Mouse (Mus musculus) gastrocnemius, postnatal 14 days (tissue): ENCODE results near the gene Pou2f2. TPM values are rescaled to one million over a fixed set of nuclear protein-coding genes. Genes with fewer than 3 reads are reported as not detected.

Source experiments
- DNase-seq: peaks from one replicate; pipeline ENCODE4 v3.0.0; 2021; ENCODE audit warnings: mixed read lengths
- intact Hi-C: fragments of 180-260 bp; cut with DNase I; formaldehyde crosslinking; loops from one replicate; pipeline ENCODE4 v1.15.1; 2025; ENCODE audit warnings: low total_unique reads
- total RNA-seq, 2 experiments: library from RNA; stranded (reverse); gene quantifications; 2 replicates each; pipeline ENCODE4 v1.2.3; 2021

The Pou2f2 gene
- total RNA-seq, 2 experiments from 2014 or later: 0.13 to 0.35 TPM

DNA sequence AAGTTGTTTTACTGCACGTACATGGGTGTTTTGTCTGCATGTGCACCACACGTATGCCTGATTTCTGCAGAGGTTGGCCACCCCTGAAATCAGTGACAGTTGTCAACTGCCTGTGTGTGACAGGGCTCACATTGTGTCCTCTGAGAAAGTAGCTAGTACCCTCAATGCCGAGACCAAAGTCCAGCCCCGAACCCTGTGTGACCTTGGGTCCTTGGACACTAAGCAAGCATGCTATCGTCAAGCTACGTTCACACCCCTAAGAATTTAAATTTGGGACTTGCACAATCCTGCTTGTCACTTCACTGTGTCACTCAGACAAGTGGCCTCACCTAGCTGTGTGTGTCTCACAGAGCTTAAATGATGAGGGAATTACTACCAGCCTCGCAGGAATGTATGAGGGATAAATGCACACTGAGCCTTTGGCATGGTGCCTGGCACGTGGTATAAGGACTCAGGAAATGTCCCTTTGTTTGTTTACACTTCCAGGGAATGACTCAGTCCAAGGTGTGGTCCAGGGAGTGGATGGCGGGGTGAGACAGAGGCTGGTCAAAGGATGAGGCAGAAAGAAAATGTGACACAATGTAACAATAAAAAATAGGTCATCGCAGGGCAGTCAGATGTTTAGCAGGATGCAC lies 18.0 kb upstream of the Pou2f2 start:
- intact Hi-C loops: no loop called here
- no peak for DNase-seq

- intact Hi-C loops: no loop called here
Measured at GRCm38 (mm10) chr7:25196107-25196506, 16.6 kb upstream of the Pou2f2 start.

DNA sequence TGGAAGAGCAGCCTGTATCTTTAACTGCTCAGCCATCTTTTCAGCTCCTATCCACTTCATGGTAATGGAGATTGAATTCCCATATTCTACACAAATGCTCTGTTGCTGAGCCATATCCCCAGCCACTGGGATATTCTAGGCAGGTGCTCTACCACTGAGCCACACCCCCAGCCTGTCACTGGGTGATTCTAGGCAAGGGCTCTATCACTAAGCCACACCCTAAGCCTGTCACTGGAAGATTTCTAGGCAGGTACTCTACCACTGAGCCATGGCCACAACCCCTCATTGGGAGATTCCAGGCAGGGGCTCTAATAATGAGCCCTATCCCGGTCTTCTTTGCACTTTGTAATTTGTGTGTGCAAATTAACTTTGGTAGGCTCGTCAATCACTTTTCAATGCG lies 15.6 kb upstream of the Pou2f2 start:
- no peak for DNase-seq
- intact Hi-C loops: no loop called here

More at GRCm38 (mm10) chr7:25196107-25196506, 16.6 kb upstream of the Pou2f2 start:
- no peak for DNase-seq

GRCm38 (mm10) chr7:25192110-25192509 lies 12.6 kb upstream of the Pou2f2 start:
- no peak for DNase-seq
- intact Hi-C loops: no loop called here

- DNase-seq: no peak
- intact Hi-C loops: no loop called here
Measured at GRCm38 (mm10) chr7:25190806-25191205, 11.3 kb upstream of the Pou2f2 start.

DNA sequence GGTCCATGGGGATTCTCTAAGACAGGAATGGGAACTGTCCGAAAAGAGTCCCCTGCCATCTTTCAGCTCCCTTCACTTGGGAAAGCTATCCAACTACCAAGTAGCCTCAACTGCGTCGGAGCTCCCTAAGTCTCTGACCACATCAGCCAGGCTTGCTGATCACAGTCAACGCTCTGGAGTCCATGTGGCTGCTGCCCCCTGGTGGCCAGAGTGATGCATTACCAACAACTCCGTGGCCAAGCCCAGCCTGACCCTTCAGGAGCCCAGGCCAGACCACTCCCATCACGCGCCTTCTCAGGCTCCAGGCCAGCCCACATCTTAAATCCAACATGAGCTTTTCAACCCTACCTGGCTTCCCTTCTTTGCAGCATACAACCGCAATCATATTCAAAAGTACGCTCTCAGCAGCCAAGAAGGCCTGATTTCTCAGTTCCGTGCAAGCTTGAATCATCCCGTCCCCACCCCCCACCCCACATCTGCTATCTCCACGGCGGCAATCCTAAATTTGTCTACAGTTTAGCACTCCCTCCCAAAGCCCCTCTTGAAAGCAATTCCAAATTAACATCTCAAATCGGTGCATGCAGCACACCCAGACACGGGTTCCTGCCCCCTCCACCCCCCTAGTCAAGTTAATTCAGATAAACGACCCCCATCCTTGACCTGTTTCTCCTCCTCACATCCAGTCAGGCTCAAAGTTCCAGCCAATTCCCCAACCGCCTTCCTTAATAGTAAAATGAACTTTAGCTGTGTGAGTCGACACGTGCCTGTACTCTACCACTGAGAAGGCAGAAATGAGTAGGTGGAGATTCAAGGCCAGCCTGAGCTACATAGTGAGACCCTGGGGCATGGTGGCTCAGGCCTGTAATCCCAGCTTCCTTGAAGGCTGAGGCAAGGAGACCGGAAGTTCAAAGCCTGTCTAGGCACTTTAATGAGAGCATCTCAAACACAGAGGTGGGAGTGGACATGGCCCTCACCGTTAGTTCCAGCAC lies 8.4 kb upstream of the Pou2f2 start:
- intact Hi-C loops: no loop called here
- peak; percentile 83 for DNase-seq

GRCm38 (mm10) chr7:25184091-25184490 lies 4.6 kb upstream of the Pou2f2 start:
- intact Hi-C loops: no loop called here
- DNase-seq: no peak

- intact Hi-C loops: loop anchor here (2.0 kb wide), 1 partner anchor 49 kb away; no protein-coding TSS in a partner anchor
- no peak for DNase-seq
Measured at GRCm38 (mm10) chr7:25181814-25182213, 2.3 kb upstream of the Pou2f2 start.

- DNase-seq: peak; percentile 44
- intact Hi-C loops: loop anchor here (2.0 kb wide), 1 partner anchor 49 kb away; no protein-coding TSS in a partner anchor
Measured at GRCm38 (mm10) chr7:25181331-25181790, 1.8 kb upstream of the Pou2f2 start.

DNA sequence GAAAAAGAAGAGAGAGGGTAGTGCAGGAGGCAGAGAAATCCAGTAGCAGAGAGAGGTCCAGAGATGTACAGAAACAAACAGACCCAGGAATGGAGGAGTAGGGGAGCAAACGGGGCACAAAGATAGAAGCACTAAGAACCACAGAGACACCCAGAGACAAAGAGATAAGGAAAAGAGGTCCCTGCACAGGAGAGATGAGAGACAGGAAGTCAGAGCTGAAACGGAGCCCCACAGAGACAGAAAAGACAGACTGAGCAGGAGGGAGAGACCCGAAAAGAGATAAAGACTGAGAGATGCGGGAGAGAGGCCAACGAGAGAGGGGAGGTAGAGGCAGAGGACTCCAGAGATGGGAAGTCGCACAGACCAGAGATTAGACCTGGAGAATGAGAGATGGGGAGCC lies 986 bp upstream of the Pou2f2 start:
- intact Hi-C loops: loop anchor here (2.0 kb wide), 1 partner anchor 48 kb away; no protein-coding TSS in a partner anchor
- no peak for DNase-seq

GRCm38 (mm10) chr7:25178787-25179605 lies 530 bp downstream of the Pou2f2 start:
- intact Hi-C loops: no loop called here
- DNase-seq: no peak

DNA sequence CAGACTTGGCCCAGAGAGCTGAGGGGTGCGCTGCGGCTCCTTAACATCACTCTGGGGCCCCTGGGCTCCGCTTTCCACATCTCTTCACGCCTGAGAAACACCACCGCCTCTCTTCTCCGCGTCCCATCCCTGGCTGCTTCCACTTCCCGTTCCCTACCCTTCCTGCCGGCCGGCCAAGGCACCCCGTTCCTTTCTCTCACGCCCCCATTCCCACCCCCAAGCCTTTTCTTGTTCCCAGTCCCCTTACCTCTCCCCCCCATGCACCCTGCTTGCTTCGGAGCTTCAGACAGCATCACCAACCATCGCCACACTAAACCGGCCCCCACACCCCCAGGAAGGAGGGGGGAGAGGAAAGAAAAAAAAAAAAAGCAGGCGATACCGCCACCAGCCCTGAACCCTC lies 1.2 kb downstream of the Pou2f2 start:
- no peak for DNase-seq
- intact Hi-C loops: no loop called here

DNA sequence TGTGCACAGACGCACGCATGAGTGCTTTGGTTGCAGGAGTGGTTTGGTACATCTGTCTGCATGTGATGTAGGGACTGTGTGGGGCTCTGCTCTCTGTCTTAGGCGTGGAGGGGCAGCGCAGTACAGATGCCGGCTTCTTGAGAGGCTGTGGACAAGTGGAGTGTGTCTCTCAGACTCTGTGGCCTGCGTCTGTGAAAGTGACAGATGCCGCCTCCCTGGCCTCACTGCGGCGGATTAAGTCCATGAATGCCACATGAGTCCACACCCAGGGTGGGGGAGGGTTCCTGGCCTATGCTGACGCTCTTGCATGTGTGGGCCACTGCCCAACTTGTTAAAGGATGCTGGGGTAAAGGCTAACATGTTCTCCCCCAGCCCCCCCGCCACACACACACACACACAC lies 5.2 kb downstream of the Pou2f2 start:
- no peak for DNase-seq
- intact Hi-C loops: no loop called here

GRCm38 (mm10) chr7:25172669-25173068 lies 6.9 kb downstream of the Pou2f2 start:
- intact Hi-C loops: no loop called here
- no peak for DNase-seq

DNA sequence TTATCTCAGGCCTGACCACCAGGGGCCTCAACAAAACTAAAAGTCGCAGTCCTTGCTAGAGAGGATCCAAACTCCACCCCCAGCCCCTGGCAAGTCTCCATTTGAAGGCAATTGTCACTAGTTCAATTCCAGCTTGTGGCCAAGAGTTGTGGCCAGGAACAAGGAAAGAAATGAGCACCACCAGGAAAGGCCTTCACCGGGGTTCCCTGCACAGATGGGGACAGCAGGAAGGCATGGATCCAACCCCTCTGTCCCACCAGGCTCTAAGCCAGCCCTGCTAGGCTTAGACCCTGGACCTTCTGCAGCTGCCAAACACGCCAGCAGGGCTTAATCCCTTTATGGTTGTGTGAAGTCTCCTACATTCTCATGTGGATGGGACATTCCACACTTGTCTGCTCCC lies 8.9 kb downstream of the Pou2f2 start:
- intact Hi-C loops: no loop called here
- no peak for DNase-seq

- intact Hi-C loops: no loop called here
- no peak for DNase-seq
Measured at GRCm38 (mm10) chr7:25166106-25166505, 13.4 kb downstream of the Pou2f2 start.

DNA sequence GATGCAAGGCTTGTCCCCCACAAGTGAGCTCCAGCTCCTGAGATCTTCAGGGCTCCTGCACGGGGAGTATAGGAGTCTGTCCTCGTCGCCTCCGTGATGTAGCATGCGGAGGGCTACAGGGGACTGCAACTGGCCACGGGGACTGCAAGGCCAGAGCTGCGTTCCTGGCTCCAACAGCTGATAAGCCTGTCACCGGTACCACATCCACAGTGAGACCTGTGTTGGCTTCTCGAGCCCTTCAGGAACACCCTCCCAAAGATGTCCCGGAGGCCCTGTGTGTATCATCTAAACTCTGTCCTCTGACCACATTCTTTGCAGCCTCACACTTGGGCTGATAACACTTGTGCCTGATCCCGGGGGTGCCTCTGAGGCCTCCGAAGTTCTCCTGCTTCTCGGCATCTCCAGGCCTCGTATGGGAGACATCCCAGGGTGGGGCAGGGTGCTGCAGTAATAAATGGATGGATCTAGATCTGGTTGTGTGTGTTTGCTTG lies 23.3 kb downstream of the Pou2f2 start:
- intact Hi-C loops: no loop called here

DNA sequence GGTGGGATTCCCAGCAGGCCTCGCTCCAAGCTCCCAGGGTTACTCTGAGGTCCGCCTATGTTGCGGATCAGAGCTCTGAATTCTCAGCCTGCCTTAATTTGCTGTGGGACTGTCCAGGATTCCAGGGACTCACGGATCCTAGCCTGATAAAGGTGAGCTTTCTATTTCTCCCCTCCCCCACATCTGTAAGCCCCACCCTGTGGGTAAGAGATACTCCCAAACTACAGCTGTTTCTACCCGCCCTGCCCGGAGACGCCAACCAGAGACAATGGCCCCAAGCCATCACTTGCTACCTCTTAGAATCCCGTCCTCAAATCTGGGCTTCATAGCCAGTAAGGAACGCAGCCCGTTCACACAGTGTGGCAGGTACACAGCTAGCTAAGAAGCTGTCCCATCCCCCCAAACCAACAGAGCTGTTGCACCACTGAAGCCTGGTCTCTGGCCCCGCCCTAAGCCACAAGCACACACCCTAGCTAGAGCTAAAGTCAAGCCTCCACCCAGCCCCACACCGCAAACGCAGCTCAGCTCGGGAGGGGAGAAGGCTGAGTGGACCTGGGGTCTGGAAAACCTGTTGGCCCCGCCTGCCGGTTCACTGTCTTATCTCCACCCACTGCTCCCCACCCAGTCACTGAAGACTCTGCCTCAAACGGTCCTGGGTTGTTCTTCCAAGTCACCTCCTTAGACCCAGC lies 23.9 kb downstream of the Pou2f2 start:
- intact Hi-C loops: no loop called here
- DNase-seq: no peak

More for the DNA sequence above, 23.3 kb downstream of the Pou2f2 start:
- no peak for DNase-seq

GRCm38 (mm10) chr7:25154648-25155047 lies 24.9 kb downstream of the Pou2f2 start:
- DNase-seq: no peak
- intact Hi-C loops: no loop called here
